Mouse (Mus musculus) c-Kit-positive CD71-positive TER-119-positive erythroid progenitor cells, embryonic 14.5 days (primary cell): ENCODE data around the gene Rhbdd1.

ENCODE experiments used
- DNase-seq: peaks from one replicate; pipeline ENCODE4 v3.0.0-alpha.2; 2013; ENCODE audit warnings: low spot score

The Rhbdd1 gene

GRCm38 (mm10) chr1:82433649-82434005, 117.4 kb downstream of the Rhbdd1 start:
- no peak for DNase-seq

- DNase-seq: no peak
Measured at GRCm38 (mm10) chr1:82437273-82437672, 121.0 kb downstream of the Rhbdd1 start.

- DNase-seq: no peak
Measured at GRCm38 (mm10) chr1:82440123-82440522, 123.9 kb downstream of the Rhbdd1 start.

GRCm38 (mm10) chr1:82443517-82443916, 127.3 kb downstream of the Rhbdd1 start:
- no peak for DNase-seq

GRCm38 (mm10) chr1:82446049-82446448, 129.8 kb downstream of the Rhbdd1 start:
- no peak for DNase-seq

- DNase-seq: no peak
Measured at GRCm38 (mm10) chr1:82449851-82450250, 133.6 kb downstream of the Rhbdd1 start.

GRCm38 (mm10) chr1:82451927-82452651, 135.8 kb downstream of the Rhbdd1 start:
- no peak for DNase-seq

- no peak for DNase-seq
Measured at GRCm38 (mm10) chr1:82454031-82454430, 137.8 kb downstream of the Rhbdd1 start.

GRCm38 (mm10) chr1:82459350-82459749, 143.1 kb downstream of the Rhbdd1 start:
- no peak for DNase-seq

- DNase-seq: no peak
Measured at GRCm38 (mm10) chr1:82459926-82460325, 143.7 kb downstream of the Rhbdd1 start.

GRCm38 (mm10) chr1:82461041-82461440, 144.8 kb downstream of the Rhbdd1 start:
- DNase-seq: no peak

- DNase-seq: no peak
Measured at GRCm38 (mm10) chr1:82465321-82465853, 149.1 kb downstream of the Rhbdd1 start.

GRCm38 (mm10) chr1:82468872-82469271, 152.6 kb downstream of the Rhbdd1 start:
- DNase-seq: no peak

- DNase-seq: no peak
Measured at GRCm38 (mm10) chr1:82470516-82471225, 154.4 kb downstream of the Rhbdd1 start.

GRCm38 (mm10) chr1:82473467-82473866, 157.2 kb downstream of the Rhbdd1 start:
- no peak for DNase-seq

- no peak for DNase-seq
Measured at GRCm38 (mm10) chr1:82474461-82474961, 158.3 kb downstream of the Rhbdd1 start.

- no peak for DNase-seq
Measured at GRCm38 (mm10) chr1:82475254-82475653, 159.0 kb downstream of the Rhbdd1 start.

- no peak for DNase-seq
Measured at GRCm38 (mm10) chr1:82475821-82476220, 159.6 kb downstream of the Rhbdd1 start.

- DNase-seq: peak; percentile 5
Measured at GRCm38 (mm10) chr1:82476256-82476655, 160.0 kb downstream of the Rhbdd1 start.

- DNase-seq: no peak
Measured at GRCm38 (mm10) chr1:82476746-82477145, 160.5 kb downstream of the Rhbdd1 start.

GRCm38 (mm10) chr1:82479696-82480487, 163.6 kb downstream of the Rhbdd1 start:
- DNase-seq: no peak

- DNase-seq: no peak
Measured at GRCm38 (mm10) chr1:82482371-82482770, 166.1 kb downstream of the Rhbdd1 start.
